Mouse (Mus musculus): Measurements from ENCODE around the gene Zscan12. TPM values are rescaled to one million over a fixed set of nuclear protein-coding genes. Genes with fewer than 3 reads are reported as not detected.

The Zscan12 gene
- polyA plus RNA-seq, 1 experiment = 0.38 TPM

DNA sequence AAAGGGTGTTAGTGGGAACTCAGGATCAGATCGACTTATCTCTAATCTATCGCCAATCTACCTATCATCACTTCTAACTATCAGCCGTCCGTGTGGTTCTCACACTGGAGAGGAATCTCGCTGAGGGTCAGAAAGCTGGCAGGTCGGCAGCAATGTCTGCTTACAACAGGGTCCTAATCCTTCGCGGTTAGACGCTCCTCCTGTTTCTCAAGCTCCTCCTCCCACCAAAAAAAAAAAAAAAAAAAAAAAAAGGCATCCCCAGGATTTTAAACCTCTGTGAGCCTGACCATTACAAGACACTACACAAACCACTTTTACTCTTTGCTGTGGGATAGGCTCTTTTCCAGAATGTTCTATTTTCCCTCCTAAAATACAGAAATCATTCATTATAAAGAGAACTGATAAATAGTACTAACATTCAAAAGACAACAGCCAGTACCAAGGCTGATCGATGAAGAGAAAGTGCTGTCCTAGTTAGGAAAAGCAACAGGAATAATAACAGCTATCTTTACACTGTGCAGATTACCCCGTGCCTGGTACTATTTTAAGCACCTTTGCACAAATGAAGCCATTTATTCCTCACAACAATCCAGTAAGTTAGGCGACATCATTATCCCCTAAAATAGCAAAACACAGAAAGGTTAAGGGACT is 39.1 kb downstream of the Zscan12 start:
- Histone ChIP-seq H3K27me3 (ENCODE audit: control insufficient read depth, insufficient read depth, low read length) (no peaks in the 10 kb centered on the region), H3K36me3 (ENCODE audit: control insufficient read depth, insufficient read depth, low read length) (peaks cover 8% of the 10 kb centered on the region), H3K4me1 (ENCODE audit: control insufficient read depth, insufficient read depth, insufficient read length, low read length) (peaks cover 5% of the 10 kb centered on the region), H3K27ac (ENCODE audit: insufficient read depth, low read depth, low read length) (peak overlapping the region; percentile 15; the same call in 1 of the 2 replicates), H3K4me3 (ENCODE audit: low read depth, low read length) (peak overlapping the region; percentile 97)
- WGBS = 9% methylated on average over 12 of the region's 12 CpGs
- TF ChIP-seq POLR2A (IDR thresholded peaks at IDR 0.05; ENCODE audit: low read depth, low read length) (no peak), CTCF (IDR thresholded peaks at IDR 0.05; ENCODE audit: extremely low read depth, insufficient read length, insufficient replicate concordance, low read depth, low read length) (no peak)

GRCm38 (mm10) chr13:21402287-21402846 is 39.7 kb downstream of the Zscan12 start, which contains the start of gene Zkscan3:
TSS of gene Zkscan3 (minus strand) at chr13:21402755.
- peak within 1 kb of the TSS; percentile 15; the same call in 1 of the 2 replicates for H3K27ac ChIP-seq (ENCODE audit: insufficient read depth, low read depth, low read length)
- TF ChIP-seq POLR2A (IDR thresholded peaks at IDR 0.05; ENCODE audit: low read depth, low read length) (peak; percentile 64), CTCF (IDR thresholded peaks at IDR 0.05; ENCODE audit: extremely low read depth, insufficient read length, insufficient replicate concordance, low read depth, low read length) (no peak)
- peak within 1 kb of the TSS; percentile 97 for H3K4me3 ChIP-seq (ENCODE audit: low read depth, low read length)
- WGBS = under 1% methylated on average over 35 of the region's 35 CpGs
- H3K4me1 ChIP-seq (ENCODE audit: control insufficient read depth, insufficient read depth, insufficient read length, low read length) = peaks cover 5% of the 10 kb centered on the region
- H3K27me3 ChIP-seq (ENCODE audit: control insufficient read depth, insufficient read depth, low read length) = no peaks in the 10 kb centered on the region
- peaks cover 8% of the 10 kb centered on the region for H3K36me3 ChIP-seq (ENCODE audit: control insufficient read depth, insufficient read depth, low read length)

DNA sequence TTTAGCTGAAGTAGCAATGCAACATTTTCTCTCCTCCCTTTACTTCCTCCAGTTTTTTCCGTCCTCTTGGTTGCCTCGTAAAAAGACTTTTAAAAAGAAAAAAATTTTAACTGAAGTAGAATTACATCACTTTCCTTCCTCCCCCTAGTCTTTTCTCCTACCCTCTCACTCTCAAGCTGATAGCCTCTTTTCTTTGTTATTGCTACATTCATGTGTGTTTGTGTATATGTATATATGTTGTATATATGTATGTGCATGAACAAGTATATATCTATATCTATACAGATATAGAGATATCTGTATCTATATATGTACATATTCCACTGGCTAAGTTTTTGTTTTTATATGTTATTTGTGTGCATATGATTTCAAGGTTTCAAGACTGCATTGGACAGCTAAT is 40.2 kb downstream of the Zscan12 start:
- H3K4me1 ChIP-seq (ENCODE audit: control insufficient read depth, insufficient read depth, insufficient read length, low read length) = peaks cover 5% of the 10 kb centered on the region
- no peak for TF ChIP-seq CTCF (IDR thresholded peaks at IDR 0.05; ENCODE audit: extremely low read depth, insufficient read length, insufficient replicate concordance, low read depth, low read length)
- TF ChIP-seq POLR2A (IDR thresholded peaks at IDR 0.05; ENCODE audit: low read depth, low read length) = no peak
- no peak overlapping the region for H3K27ac ChIP-seq (ENCODE audit: insufficient read depth, low read depth, low read length)
- H3K4me3 ChIP-seq (ENCODE audit: low read depth, low read length) = peak overlapping the region; percentile 97
- WGBS = 0% methylated on average over 2 of the region's 2 CpGs
- no peaks in the 10 kb centered on the region for H3K27me3 ChIP-seq (ENCODE audit: control insufficient read depth, insufficient read depth, low read length)
- H3K36me3 ChIP-seq (ENCODE audit: control insufficient read depth, insufficient read depth, low read length) = peaks cover 8% of the 10 kb centered on the region

GRCm38 (mm10) chr13:21407341-21407740 is 44.7 kb downstream of the Zscan12 start:
- Histone ChIP-seq H3K4me1 (ENCODE audit: control insufficient read depth, insufficient read depth, insufficient read length, low read length) (peaks cover 2% of the 10 kb centered on the region), H3K27ac (ENCODE audit: insufficient read depth, low read depth, low read length) (no peak overlapping the region), H3K4me3 (ENCODE audit: low read depth, low read length) (no peak overlapping the region), H3K27me3 (ENCODE audit: control insufficient read depth, insufficient read depth, low read length) (no peaks in the 10 kb centered on the region), H3K36me3 (ENCODE audit: control insufficient read depth, insufficient read depth, low read length) (no peaks in the 10 kb centered on the region)
- 77% methylated on average over 11 of the region's 11 CpGs for WGBS
- TF ChIP-seq POLR2A (IDR thresholded peaks at IDR 0.05; ENCODE audit: low read depth, low read length) = no peak
- no peak for TF ChIP-seq CTCF (IDR thresholded peaks at IDR 0.05; ENCODE audit: extremely low read depth, insufficient read length, insufficient replicate concordance, low read depth, low read length)

DNA sequence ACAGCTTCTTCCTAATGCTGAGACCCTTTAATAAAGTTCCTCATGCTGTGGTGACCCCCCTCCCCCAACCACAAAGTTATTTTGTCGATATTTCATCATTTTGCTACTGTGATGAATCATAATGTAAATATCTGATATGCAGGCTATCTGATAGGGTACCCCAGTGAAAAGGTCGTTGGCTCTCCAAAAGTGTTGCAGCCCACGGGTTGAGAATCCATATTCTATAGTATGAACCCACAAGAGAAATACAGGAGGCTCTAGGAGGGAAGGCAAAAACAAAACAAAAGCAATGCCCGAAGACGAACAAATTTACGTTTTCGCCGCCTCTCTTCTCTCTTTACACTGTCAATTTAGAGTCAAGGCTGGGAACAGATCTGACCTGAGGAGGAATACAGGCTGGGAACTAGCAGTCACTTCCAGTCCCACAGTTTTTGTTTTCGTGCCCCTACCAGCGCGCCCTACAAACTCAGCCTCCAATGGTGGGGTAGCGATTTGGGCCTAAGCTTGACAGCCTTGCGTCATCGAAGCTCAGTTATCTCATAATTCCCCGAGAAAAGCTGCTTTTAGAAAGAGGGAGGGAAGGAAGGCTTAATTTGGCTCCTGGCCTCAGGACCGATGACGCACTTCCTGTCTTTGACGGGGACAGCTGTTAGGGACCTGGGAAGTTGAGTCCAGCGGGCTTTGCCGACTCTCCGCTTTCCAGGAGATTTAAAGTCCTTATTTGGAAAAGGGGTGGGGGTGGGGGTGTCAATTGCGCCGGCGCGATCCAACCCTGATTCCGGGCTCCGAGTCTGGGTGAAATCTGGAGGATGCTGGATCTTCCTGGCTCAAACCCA is 45.6 kb downstream of the Zscan12 start:
- Histone ChIP-seq H3K4me1 (ENCODE audit: control insufficient read depth, insufficient read depth, insufficient read length, low read length) (no peaks in the 10 kb centered on the region; the same call in 1 of the 2 replicates), H3K36me3 (ENCODE audit: control insufficient read depth, insufficient read depth, low read length) (no peaks in the 10 kb centered on the region), H3K27ac (ENCODE audit: insufficient read depth, low read depth, low read length) (peak overlapping the region; percentile 47), H3K4me3 (ENCODE audit: low read depth, low read length) (peak overlapping the region; percentile 67), H3K27me3 (ENCODE audit: control insufficient read depth, insufficient read depth, low read length) (no peaks in the 10 kb centered on the region)
- no peak for TF ChIP-seq POLR2A (IDR thresholded peaks at IDR 0.05; ENCODE audit: low read depth, low read length)
- no peak for TF ChIP-seq CTCF (IDR thresholded peaks at IDR 0.05; ENCODE audit: extremely low read depth, insufficient read length, insufficient replicate concordance, low read depth, low read length)
- WGBS = 2% methylated on average over 27 of the region's 27 CpGs

DNA sequence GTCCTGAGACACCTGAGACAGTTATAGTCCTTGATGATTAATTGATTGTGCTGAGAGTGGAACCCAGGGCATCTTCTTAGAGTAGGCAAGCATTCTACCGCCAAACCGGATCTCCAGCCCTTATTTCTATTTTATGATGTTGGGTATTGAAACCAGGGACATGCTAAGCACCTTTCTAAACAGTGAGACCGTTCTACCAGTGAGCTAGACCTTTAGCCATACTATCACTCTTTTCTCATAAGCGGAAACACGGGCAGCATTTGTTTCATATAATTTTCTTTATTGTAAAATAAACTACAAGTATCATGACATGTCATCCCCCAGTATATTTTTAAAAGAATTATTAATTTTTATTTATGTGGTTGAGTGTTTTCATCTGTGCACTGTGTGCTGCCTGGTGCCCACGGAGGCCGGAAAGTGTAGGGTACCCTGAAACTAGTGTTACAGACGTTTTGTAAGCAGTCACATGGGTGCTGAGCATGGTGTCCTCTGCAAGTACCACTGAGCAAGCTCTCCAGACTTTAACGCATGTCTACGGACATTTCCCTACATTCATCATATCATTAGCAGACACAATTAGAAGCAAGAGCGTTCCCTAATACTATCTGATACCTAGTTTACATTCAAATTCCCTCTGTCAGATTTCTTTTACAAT is 46.3 kb downstream of the Zscan12 start:
- H3K36me3 ChIP-seq (ENCODE audit: control insufficient read depth, insufficient read depth, low read length) = no peaks in the 10 kb centered on the region
- H3K4me1 ChIP-seq (ENCODE audit: control insufficient read depth, insufficient read depth, insufficient read length, low read length) = no peaks in the 10 kb centered on the region; the same call in 1 of the 2 replicates
- peak overlapping the region; percentile 67 for H3K4me3 ChIP-seq (ENCODE audit: low read depth, low read length)
- no peaks in the 10 kb centered on the region for H3K27me3 ChIP-seq (ENCODE audit: control insufficient read depth, insufficient read depth, low read length)
- no peak for TF ChIP-seq POLR2A (IDR thresholded peaks at IDR 0.05; ENCODE audit: low read depth, low read length)
- peak overlapping the region; percentile 18; the same call in 1 of the 2 replicates for H3K27ac ChIP-seq (ENCODE audit: insufficient read depth, low read depth, low read length)
- WGBS = 59% methylated on average over 11 of the region's 11 CpGs

Data from small intestine, adult 2 months (tissue).